Mouse (Mus musculus): ENCODE results near the gene Adamtsl3.

GRCm38 (mm10) chr7:82397632-82398031 is 62.1 kb downstream of the Adamtsl3 start:
- TF ChIP-seq CTCF (IDR thresholded peaks at IDR 0.05) (no peak), EP300 (IDR thresholded peaks at IDR 0.05; ENCODE audit: insufficient read depth, low read depth, low read length) (no peak), POLR2A (IDR thresholded peaks at IDR 0.05; ENCODE audit: insufficient read depth, low read depth, low read length) (no peak)

Data from heart, adult 2 months (tissue).